Mouse (Mus musculus): ENCODE data around the gene Gm45234. TPM values are rescaled to one million over a fixed set of nuclear protein-coding genes. Genes with fewer than 3 reads are reported as not detected.

The Gm45234 gene
- polyA plus RNA-seq, 1 experiment from 2014 or later: not detected

DNA sequence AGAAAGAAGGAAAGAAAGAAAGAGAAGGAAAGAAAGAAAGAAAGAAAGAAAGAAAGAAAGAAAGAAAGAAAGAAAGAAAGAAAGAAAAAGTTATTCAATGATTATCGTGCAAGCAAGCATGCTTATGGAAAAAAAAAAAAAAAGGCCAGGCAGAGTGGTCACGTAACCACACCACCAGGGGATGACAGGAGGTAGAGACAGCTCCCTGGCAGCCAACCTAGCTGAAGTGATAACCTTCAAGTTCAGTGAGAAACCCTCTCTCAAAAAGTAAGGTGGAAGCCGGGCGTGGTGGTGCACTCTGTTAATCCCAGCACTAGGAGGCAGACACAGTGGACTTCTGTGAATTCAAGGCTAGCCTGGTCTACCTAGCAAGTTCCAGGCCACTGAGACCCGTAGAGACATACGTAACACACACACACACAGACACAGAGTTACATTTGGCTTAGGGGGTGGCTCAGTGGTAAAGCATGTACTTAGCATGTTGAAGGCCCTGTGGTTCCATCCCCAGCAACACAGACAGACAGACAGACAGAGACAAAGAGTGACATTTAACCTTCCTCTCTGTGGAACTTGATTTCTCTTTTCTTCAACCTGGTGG, 32.8 kb downstream of the Gm45234 start:
- ATAC-seq (ENCODE audit: extremely low read depth, insufficient number of reproducible peaks, low FRiP score, low TSS enrichment): no peak
- Histone ChIP-seq H3K36me3 (no peaks in the 10 kb centered on the region), H3K9me3 (no peaks in the 10 kb centered on the region), H3K4me2 (no peak overlapping the region), H3K27me3 (replicated peaks) (no peaks in the 10 kb centered on the region), H3K4me1 (peaks cover 12% of the 10 kb centered on the region; the same call in 1 of the 2 replicates), H3K9ac (no peak overlapping the region), H3K4me3 (no peak overlapping the region), H3K27ac (replicated peaks) (no peak overlapping the region)
- WGBS: 61% methylated on average over 6 of the region's 6 CpGs

DNA sequence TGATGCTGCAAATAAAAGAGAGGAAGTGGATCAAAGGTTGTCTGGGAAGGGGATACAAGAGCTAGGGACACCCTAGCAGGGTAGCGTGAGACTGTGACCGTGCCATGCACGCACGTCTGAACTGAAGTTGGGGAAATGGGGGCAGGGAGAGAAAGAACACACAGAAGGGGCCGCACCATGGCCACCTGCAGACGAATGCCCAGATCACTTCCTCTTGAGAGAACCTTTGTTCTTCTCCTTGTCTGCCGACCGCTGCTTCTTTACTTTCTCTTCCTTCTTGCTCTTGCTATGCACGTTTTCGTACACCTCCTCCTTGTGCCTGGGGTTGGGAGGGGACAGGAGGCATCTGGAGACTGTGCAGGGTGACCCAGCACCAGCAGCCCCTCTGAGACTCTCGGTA, 34.9 kb downstream of the Gm45234 start:
- 64% methylated on average over 11 of the region's 11 CpGs for WGBS
- no peak overlapping the region for H3K9ac ChIP-seq
- H3K27ac ChIP-seq (replicated peaks): no peak overlapping the region
- ATAC-seq (ENCODE audit: extremely low read depth, insufficient number of reproducible peaks, low FRiP score, low TSS enrichment): no peak
- H3K27me3 ChIP-seq (replicated peaks): no peaks in the 10 kb centered on the region
- peaks cover 12% of the 10 kb centered on the region; the same call in 1 of the 2 replicates for H3K4me1 ChIP-seq
- no peak overlapping the region for H3K4me3 ChIP-seq
- no peaks in the 10 kb centered on the region for H3K9me3 ChIP-seq
- H3K4me2 ChIP-seq: no peak overlapping the region
- H3K36me3 ChIP-seq: peaks cover 21% of the 10 kb centered on the region

DNA sequence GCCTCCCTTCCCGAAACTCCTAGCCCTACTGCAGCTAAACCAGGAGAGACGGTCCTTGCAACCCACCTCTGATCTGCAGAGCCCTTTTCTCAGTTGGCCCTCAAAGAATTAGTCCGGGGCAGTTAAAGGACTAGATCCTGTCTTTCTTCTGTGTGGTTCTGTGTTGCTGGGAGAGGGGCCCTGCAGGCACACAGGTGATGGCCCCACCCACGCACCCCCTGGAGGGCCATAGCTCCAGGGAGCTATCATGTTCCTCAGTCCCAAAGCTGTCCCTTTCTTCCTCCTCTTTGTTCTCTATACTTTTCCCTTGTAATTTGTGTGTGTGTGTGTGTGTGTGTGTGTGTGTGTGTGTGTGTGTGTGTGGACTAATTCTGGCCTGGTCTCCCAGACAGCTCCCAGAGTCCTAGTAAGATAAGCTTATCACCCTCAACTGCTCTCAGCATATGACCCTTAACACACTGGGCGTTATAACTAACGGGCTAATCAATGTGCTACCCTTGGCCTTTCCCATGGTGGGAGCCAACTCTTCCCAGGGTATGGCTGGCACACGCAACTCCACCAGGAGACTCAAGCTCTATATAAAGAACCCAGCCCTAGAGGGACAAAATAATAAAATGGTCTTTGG, 36.4 kb downstream of the Gm45234 start:
- Histone ChIP-seq H3K9ac (peak overlapping the region; percentile 37; the same call in 1 of the 2 replicates), H3K4me1 (peaks cover 12% of the 10 kb centered on the region; the same call in 1 of the 2 replicates), H3K36me3 (peaks cover 35% of the 10 kb centered on the region), H3K27ac (replicated peaks) (no peak overlapping the region), H3K4me2 (peak overlapping the region; percentile 11; the same call in 1 of the 2 replicates), H3K4me3 (no peak overlapping the region), H3K27me3 (replicated peaks) (no peaks in the 10 kb centered on the region), H3K9me3 (no peaks in the 10 kb centered on the region)
- WGBS: 50% methylated on average over 7 of the region's 7 CpGs
- no peak for ATAC-seq (ENCODE audit: extremely low read depth, insufficient number of reproducible peaks, low FRiP score, low TSS enrichment)

DNA sequence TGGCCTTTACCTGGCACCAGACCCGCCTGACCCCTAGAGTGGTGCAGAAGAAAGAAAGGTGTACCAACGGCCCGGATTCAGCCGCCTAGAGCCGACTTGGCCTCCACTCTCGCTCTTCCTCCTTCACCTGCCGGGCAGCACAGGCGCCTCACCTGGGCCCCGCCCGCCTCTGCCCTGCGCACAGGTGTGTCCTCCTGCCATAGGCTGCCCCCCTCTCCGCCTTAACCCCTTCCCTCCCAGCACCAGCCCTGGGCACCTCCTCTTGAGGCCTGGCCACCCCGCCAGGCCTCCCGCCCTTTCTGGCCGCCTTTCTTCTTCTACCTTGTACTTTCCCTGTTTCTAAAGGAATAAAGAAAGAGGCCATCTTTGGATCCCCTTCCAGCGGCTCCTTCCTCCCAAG, 37.1 kb downstream of the Gm45234 start:
- H3K4me2 ChIP-seq: peak overlapping the region; percentile 11; the same call in 1 of the 2 replicates
- peaks cover 43% of the 10 kb centered on the region for H3K36me3 ChIP-seq
- WGBS: 66% methylated on average over 15 of the region's 16 CpGs
- ATAC-seq (ENCODE audit: extremely low read depth, insufficient number of reproducible peaks, low FRiP score, low TSS enrichment): no peak
- no peaks in the 10 kb centered on the region for H3K27me3 ChIP-seq (replicated peaks)
- peaks cover 17% of the 10 kb centered on the region for H3K4me1 ChIP-seq
- H3K9ac ChIP-seq: peak overlapping the region; percentile 37; the same call in 1 of the 2 replicates
- H3K27ac ChIP-seq (replicated peaks): no peak overlapping the region
- no peaks in the 10 kb centered on the region for H3K9me3 ChIP-seq
- peak overlapping the region; percentile 16; the same call in 1 of the 2 replicates for H3K4me3 ChIP-seq

DNA sequence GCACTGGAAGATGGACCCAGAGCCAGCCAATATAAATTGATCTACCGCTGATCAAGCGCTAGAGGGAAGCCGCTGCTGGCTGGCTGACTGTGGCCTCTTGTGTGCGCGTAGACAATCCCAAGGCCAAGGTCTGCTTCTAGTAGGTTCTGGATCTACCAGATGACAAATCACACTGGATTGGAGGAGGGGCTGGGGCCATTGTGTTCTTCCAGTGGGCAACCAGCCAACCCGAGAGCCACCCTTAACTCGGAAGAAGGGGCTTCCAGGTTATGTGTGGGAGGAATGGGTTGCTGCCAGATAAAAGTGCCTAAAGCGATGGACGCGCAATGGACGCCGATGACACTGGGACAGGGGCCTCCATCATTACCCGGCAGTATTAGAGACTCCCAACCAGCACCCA, 37.9 kb downstream of the Gm45234 start:
- Histone ChIP-seq H3K9me3 (no peaks in the 10 kb centered on the region), H3K27ac (replicated peaks) (no peak overlapping the region), H3K27me3 (replicated peaks) (no peaks in the 10 kb centered on the region), H3K4me1 (peaks cover 24% of the 10 kb centered on the region), H3K4me2 (no peak overlapping the region), H3K9ac (peak overlapping the region; percentile 37; the same call in 1 of the 2 replicates), H3K36me3 (peaks cover 49% of the 10 kb centered on the region), H3K4me3 (peak overlapping the region; percentile 16; the same call in 1 of the 2 replicates)
- no peak for ATAC-seq (ENCODE audit: extremely low read depth, insufficient number of reproducible peaks, low FRiP score, low TSS enrichment)
- WGBS: 73% methylated on average over 13 of the region's 13 CpGs

DNA sequence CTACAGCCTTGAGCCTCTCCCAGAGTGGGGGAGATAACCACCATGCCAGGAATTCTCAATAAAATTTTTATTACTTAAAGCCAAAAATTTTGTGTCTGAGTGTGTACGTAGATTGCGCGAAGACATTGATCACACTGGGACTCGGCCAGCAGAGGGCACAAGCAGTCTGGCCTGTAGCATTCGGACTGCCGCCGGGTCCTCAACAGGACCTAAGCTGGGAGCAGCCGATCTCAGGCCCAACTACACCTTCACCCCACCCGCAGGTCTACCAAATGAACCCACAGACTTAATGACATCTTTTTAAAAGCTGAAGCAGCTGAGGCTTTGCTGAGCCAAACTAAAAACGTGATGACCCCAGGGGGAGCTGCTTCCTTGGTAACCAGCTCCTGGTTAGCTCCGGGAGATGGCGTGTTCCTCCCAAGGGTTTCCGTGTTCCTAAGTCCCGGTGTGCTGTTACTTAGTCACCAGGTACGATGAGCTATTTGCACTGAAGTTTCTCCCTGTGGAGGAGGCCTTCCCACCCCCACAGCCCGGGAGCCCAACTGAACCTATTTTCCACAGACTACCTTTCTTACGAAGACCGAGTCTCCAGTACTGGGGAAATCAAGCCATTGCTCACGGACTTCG, 38.8 kb downstream of the Gm45234 start:
- 71% methylated on average over 20 of the region's 20 CpGs for WGBS
- Histone ChIP-seq H3K9ac (no peak overlapping the region), H3K27ac (replicated peaks) (no peak overlapping the region), H3K36me3 (peaks cover 49% of the 10 kb centered on the region), H3K27me3 (replicated peaks) (no peaks in the 10 kb centered on the region), H3K4me2 (no peak overlapping the region), H3K9me3 (no peaks in the 10 kb centered on the region), H3K4me3 (no peak overlapping the region), H3K4me1 (peaks cover 27% of the 10 kb centered on the region)
- no peak for ATAC-seq (ENCODE audit: extremely low read depth, insufficient number of reproducible peaks, low FRiP score, low TSS enrichment)

DNA sequence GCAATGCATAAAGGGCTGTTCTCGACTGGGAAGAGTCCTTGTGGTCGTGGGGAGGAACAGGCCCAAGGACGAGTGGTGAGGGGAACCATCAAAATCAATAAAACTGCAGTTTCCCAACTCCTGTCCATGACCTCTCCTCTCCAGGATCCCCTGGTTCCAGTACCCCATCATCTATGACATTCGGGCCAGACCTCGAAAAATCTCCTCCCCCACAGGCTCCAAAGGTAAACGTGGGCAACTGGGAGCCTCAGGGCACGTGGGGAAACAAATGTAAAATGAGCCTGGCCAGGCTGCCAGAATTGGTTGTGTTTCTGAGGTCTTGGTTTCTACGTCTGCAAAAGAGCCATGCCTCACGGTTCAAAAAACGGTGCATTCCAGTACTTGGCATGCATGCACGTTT, 42.9 kb downstream of the Gm45234 start:
- peaks cover 69% of the 10 kb centered on the region for H3K36me3 ChIP-seq

DNA sequence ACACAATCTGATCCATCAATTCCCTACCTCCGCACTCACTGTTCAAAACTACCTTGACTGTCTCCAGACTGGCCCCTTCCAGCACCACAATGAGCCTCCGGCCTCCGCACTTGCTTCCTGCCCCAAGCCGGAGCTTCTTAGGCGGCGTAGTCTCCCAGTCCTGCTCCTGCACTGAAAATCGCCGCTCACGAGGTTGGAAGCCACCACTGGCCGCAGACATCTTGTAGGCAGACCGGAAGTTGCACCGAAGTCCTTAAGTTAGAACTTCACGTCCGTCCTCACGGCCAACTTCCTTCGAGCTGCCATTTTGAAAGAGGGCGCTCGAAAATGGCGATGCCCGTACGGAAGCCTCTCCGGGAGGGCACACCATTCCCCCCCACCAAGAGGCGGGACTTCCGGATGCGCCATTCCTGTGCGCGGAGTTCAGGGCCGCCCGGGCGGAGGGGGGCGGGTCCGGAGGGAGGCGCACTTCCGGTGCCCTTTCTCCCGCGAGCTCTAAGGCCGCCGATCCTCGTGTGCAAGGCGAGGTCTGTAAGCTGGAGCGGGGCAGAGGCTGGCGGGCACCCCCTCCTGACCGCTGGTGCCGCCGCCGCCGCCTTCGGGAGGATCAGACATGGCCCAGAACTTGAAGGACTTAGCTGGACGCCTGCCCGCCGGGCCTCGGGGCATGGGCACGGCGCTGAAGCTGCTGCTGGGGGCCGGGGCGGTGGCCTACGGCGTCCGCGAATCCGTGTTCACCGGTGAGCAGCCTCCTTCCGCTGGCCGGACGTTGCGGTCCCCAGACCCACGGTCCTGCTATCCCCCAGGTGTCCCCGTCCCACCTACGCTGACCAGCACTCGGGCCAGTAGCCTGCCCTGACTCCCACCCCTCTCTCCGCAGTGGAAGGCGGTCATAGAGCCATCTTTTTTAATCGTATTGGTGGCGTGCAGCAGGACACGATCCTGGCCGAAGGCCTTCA, 43.7 kb downstream of the Gm45234 start, which contains the start of the genes Emg1 and Phb2:
Emg1 (minus strand) TSS at position 355 of the 959 bp plus-strand sequence.
Phb2 (plus strand) TSS at position 513 of the 959 bp plus-strand sequence.
- Histone ChIP-seq H3K36me3 (peaks cover 68% of the 10 kb centered on the region), H3K27me3 (replicated peaks) (no peaks in the 10 kb centered on the region), H3K27ac (replicated peaks) (peak within 1 kb of the TSS; percentile 87), H3K4me3 (peak within 1 kb of the TSS; percentile 89), H3K4me1 (peaks cover 41% of the 10 kb centered on the region), H3K9me3 (no peaks in the 10 kb centered on the region), H3K4me2 (peak within 1 kb of the TSS; percentile 93), H3K9ac (peak within 1 kb of the TSS; percentile 93)
- peak; percentile 94 for ATAC-seq (ENCODE audit: extremely low read depth, insufficient number of reproducible peaks, low FRiP score, low TSS enrichment)
- under 1% methylated on average over 68 of the region's 76 CpGs for WGBS

More for the DNA sequence above, 42.9 kb downstream of the Gm45234 start:
- H3K27me3 ChIP-seq (replicated peaks): no peaks in the 10 kb centered on the region
- ATAC-seq (ENCODE audit: extremely low read depth, insufficient number of reproducible peaks, low FRiP score, low TSS enrichment): no peak
- WGBS: 13% methylated on average over 11 of the region's 11 CpGs
- peaks cover 41% of the 10 kb centered on the region for H3K4me1 ChIP-seq
- peak overlapping the region; percentile 93 for H3K4me2 ChIP-seq
- peak overlapping the region; percentile 93 for H3K9ac ChIP-seq
- no peaks in the 10 kb centered on the region for H3K9me3 ChIP-seq
- peak overlapping the region; percentile 85 for H3K27ac ChIP-seq (replicated peaks)
- peak overlapping the region; percentile 89 for H3K4me3 ChIP-seq

DNA sequence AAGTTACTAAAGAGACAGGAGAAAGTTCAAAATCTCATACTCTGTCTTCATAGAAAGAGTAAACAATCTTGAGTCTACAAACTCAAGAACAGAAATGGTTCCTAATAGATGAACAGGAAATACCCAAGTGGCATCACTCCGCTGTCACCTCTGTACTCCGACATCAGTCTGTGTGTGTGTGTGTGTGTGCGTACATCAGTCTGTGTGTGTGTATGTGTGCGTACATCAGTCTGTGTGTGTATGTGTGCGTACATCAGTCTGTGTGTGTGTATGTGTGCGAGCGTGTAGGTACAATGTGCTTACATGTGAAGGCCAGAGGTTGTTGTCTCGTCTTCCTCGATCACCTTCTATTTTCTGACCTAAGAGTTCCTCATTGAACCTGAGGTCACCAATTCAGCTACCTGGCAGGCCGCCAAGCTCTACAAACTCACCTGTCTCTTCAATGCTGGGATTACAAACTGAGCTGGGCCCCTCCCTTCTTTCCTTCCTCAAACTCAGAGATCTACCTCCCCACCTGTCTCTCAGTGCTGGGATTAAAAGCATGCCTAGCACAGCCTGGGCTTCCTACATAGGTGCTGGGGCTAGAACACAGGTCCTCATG, 47.4 kb downstream of the Gm45234 start:
- Histone ChIP-seq H3K36me3 (peaks cover 65% of the 10 kb centered on the region), H3K4me1 (peaks cover 38% of the 10 kb centered on the region), H3K9me3 (no peaks in the 10 kb centered on the region), H3K4me3 (no peak overlapping the region), H3K4me2 (no peak overlapping the region), H3K27ac (replicated peaks) (no peak overlapping the region), H3K9ac (no peak overlapping the region), H3K27me3 (replicated peaks) (no peaks in the 10 kb centered on the region)
- WGBS: 89% methylated on average over 10 of the region's 10 CpGs
- no peak for ATAC-seq (ENCODE audit: extremely low read depth, insufficient number of reproducible peaks, low FRiP score, low TSS enrichment)

DNA sequence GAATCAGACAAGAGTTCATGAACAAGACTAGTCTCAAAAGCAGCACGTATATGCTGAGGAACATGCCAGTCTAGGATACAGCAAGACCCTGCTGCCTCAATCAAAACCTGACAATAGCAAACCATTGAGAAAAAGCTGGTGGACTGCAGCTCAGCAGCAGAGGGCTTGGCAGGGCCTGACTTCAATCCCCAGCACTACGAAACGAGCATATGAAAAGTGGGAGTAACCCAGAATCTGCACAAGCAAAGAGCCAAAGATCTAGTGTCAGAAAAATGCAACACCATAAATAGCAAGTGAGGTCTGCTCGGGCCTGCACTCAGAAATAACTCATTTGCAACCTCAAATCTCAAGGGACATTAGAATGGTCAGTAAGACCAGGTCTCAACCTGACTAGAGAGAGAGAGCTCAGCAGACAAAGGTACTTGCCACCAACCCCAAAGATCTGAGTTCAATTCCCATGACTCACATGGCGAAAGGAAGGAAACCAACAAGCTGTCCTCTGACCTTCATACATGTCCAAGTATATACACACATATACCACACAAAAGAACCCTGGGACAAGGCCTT, 49.7 kb downstream of the Gm45234 start:
- no peaks in the 10 kb centered on the region for H3K27me3 ChIP-seq (replicated peaks)
- H3K4me1 ChIP-seq: peaks cover 30% of the 10 kb centered on the region
- ATAC-seq (ENCODE audit: extremely low read depth, insufficient number of reproducible peaks, low FRiP score, low TSS enrichment): no peak
- no peak overlapping the region for H3K27ac ChIP-seq (replicated peaks)
- no peaks in the 10 kb centered on the region for H3K9me3 ChIP-seq
- H3K4me3 ChIP-seq: no peak overlapping the region
- H3K9ac ChIP-seq: no peak overlapping the region
- 66% methylated on average over 5 of the region's 5 CpGs for WGBS
- H3K36me3 ChIP-seq: peaks cover 83% of the 10 kb centered on the region
- no peak overlapping the region for H3K4me2 ChIP-seq
